Mouse (Mus musculus): ENCODE data around the gene Atxn2. TPM values are rescaled to one million over a fixed set of nuclear protein-coding genes. Genes with fewer than 3 reads are reported as not detected.

Atxn2 gene
- polyA plus RNA-seq (2015; fragmentation: Nextera tagmentation; extraction: Ambion mirVana): 39.7 and 43.8 TPM in 2 replicates

GRCm38 (mm10) chr5:121711174-121711927 is at the start of gene Atxn2:
Gene Atxn2, plus strand, starts transcription at chr5:121711337.

GRCm38 (mm10) chr5:121837441-121838340 is 126.6 kb downstream of the Atxn2 start, which contains the start of gene Sh2b3:
Gene Sh2b3, minus strand, starts transcription at chr5:121837646.

GRCm38 (mm10) chr5:121848743-121849142 is 137.6 kb downstream of the Atxn2 start, which contains the start of gene Pheta1:
Gene Pheta1, plus strand, starts transcription at chr5:121848984.

Small RNAs within 50 kb of the gene (microRNA-seq; reads per million reads assigned to microRNA genes)
- 0.21 to 0.51 reads per million in 2 experiments for gene Mir7031

Other genes starting within 250 kb of the Atxn2 start
- gene Adam1b, start 207.9 kb upstream of the Atxn2 start, polyA plus RNA-seq (2015; fragmentation: Nextera tagmentation; extraction: Ambion mirVana): 0.09 and 0.16 TPM in 2 replicates
- gene Adam1a, start 165.9 kb upstream of the Atxn2 start, polyA plus RNA-seq (2015; fragmentation: Nextera tagmentation; extraction: Ambion mirVana): 0.65 and 0.95 TPM in 2 replicates
- not detected in 2 replicates for gene Gm42878, start 165.9 kb upstream of the Atxn2 start, polyA plus RNA-seq (2015; fragmentation: Nextera tagmentation; extraction: Ambion mirVana)
- 31.4 and 36.8 TPM in 2 replicates for gene Mapkapk5, start 165.4 kb upstream of the Atxn2 start, polyA plus RNA-seq (2015; fragmentation: Nextera tagmentation; extraction: Ambion mirVana)
- gene Aldh2, start 117.5 kb upstream of the Atxn2 start, polyA plus RNA-seq (2015; fragmentation: Nextera tagmentation; extraction: Ambion mirVana): 126 and 173 TPM in 2 replicates
- gene Acad12, start 92.4 kb upstream of the Atxn2 start, polyA plus RNA-seq (2015; fragmentation: Nextera tagmentation; extraction: Ambion mirVana): 3.1 and 4.2 TPM in 2 replicates
- gene Acad10, start 50.8 kb upstream of the Atxn2 start, polyA plus RNA-seq (2015; fragmentation: Nextera tagmentation; extraction: Ambion mirVana): 1.1 and 1.9 TPM in 2 replicates
- gene Brap, start 50.8 kb upstream of the Atxn2 start, polyA plus RNA-seq (2015; fragmentation: Nextera tagmentation; extraction: Ambion mirVana): 23.6 and 25.3 TPM in 2 replicates
- gene Sh2b3, start 126.3 kb downstream of the Atxn2 start, polyA plus RNA-seq (2015; fragmentation: Nextera tagmentation; extraction: Ambion mirVana): 11.1 and 11.2 TPM in 2 replicates
- 8.9 and 9.4 TPM in 2 replicates for gene Pheta1, start 137.6 kb downstream of the Atxn2 start, polyA plus RNA-seq (2015; fragmentation: Nextera tagmentation; extraction: Ambion mirVana)

All from skeletal muscle tissue, postnatal 0 days (tissue).